Mouse (Mus musculus) 3T3-L1 (cell line): ENCODE data around the gene Gm21992.

ENCODE experiments used
- DNase-seq: peaks from one replicate; pipeline ENCODE4 v3.0.0-alpha.2; 2015; ENCODE audit warnings: low read depth, low spot score

The Gm21992 gene

DNA sequence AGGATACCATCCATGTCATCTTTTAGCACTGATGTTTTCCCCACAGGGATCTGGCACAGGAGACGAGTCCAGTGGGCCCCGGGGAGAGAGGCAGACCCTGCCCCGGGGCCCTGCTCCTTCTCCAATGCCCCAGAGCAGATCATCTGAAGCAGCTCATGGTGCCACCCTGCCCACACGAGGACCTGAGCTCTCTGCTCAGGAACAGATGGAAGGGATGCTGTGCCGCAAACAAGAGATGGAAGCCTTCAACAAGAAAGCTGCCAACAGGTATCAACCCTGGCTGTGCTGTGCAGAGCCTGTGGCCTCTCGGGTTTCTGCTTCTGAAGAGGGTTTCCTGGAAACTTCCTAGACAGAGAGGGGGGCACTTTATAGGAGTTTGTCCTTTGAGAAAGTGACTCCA, 61.4 kb downstream of the Gm21992 start:
- DNase-seq = no peak

DNA sequence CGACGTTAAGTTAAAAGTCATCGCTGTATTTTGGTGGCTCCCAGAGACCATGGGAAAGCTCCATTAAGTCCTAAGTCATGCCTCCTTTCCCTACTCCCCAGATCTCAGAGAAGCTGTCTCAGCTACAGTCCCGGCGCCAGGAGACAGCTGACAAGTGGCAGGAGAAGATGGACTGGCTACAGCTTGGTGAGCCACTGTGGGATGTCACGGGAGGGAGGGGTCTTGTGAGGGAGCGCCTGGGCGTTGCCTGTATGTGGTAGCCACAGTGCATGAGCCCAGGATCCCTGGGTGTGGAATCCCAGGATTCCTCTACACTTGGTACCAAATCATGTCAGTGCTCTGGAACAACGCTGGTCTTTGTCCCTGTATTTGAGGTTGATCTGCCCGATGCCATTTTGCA, 62.9 kb downstream of the Gm21992 start:
- DNase-seq = no peak

DNA sequence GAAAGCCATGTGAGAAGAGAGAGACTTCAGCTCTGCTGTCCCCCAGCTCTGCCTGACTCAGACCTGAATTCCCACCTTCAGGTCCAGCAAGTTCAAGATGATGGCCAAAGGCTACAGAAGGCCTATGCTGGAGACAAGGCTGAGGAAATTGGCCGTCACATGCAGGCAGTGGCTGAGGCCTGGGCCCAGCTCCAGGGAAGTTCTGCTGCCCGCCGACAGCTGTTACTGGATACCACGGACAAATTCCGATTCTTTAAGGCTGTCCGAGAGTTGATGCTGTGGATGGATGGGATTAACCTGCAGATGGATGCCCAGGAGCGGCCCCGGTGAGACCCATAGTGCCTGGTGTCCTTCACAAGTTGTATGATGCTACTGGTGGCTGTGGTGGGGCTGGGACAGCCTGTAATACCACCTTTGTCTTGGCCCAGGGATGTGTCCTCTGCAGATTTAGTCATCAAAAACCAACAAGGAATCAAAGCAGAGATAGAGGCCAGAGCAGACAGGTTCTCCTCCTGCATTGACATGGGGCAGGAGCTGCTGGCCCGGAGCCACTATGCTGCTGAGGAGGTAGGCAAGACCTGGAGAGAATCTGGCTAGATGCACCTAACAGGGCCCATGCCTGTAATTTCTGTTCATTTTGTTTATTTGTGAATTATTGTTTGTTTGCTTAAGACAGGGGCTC, 63.6 kb downstream of the Gm21992 start:
- DNase-seq = no peak

DNA sequence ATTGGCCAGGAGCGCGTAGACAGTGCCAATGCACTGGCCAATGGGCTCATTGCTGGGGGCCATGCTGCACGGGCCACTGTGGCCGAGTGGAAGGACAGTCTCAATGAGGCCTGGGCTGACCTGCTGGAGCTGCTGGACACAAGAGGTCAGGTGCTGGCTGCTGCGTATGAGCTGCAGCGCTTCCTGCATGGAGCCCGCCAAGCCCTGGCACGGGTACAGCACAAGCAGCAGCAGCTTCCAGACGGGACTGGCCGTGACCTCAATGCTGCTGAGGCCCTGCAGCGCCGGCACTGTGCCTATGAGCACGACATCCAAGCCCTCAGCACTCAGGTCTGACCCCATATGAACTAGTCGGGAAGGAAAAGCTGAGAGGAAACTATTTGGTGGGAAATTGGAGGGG, 64.8 kb downstream of the Gm21992 start:
- DNase-seq = no peak

DNA sequence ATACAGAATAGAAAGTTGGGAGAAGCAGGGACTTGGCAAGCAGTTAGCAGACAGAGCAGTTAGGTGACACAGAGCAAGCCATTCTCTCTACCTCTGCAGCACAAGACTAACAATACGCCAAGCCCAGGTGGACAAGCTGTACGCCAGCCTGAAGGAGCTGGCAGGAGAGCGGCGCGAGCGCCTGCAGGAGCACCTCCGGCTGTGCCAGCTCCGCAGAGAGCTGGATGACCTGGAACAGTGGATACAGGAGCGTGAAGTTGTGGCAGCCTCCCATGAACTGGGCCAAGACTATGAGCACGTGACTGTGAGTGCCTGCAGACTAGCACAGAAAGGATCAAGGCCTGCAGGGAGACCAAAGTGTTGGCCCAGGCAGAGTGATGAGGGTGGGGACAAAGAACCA, 65.7 kb downstream of the Gm21992 start:
- no peak for DNase-seq

DNA sequence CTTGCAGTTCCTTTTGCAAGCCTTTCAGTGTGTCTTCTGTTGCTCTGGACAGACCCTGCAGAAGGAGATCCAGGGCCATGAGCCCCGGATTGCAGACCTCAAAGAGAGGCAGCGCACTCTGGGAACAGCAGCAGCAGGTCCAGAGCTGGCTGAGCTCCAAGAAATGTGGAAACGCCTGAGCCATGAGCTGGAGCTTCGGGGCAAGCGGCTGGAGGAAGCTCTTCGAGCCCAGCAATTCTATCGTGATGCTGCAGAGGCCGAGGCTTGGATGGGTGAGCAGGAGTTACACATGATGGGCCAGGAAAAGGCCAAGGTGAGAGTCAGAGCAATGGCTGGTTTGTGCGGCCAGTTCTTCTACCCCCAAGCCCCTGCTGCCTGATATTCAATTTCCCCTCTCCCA, 66.4 kb downstream of the Gm21992 start:
- peak; percentile 53 for DNase-seq

DNA sequence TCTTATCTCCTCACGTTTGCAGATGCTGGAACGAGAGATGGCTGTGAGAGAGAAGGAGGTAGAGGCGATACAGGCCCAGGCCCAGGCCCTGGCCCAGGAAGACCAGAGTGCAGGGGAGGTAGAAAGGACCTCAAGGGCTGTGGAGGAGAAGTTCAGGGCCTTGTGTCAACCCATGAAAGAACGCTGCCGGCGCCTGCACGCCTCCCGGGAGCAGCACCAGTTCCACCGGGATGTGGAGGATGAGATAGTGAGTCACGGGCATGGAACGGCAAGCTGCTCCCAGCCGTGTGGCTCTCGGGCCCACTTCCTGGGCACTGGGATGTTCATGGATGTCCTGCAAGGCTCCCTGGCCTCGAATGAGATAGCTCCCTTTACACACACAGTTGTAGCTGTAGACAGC, 67.4 kb downstream of the Gm21992 start:
- no peak for DNase-seq

DNA sequence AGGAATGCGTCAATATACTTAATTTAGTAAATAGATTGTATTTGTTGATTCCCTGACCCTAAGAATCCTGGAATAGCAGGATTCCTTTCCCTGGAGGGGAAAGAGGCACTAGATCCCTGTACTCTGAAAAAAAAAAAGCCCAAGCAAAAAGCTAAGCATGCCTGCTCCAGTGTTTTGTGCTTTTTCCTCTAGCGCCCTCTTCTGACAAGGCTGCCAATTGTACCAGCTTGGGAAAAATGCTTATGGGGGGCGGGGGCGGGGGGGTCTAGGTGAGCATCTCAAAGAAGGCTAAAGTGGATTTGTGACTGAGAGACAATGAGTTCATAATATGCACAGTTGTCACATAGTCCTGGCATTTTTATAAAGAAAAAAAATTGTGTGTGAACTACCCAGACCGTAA, 67.9 kb downstream of the Gm21992 start:
- peak; percentile 71 for DNase-seq

DNA sequence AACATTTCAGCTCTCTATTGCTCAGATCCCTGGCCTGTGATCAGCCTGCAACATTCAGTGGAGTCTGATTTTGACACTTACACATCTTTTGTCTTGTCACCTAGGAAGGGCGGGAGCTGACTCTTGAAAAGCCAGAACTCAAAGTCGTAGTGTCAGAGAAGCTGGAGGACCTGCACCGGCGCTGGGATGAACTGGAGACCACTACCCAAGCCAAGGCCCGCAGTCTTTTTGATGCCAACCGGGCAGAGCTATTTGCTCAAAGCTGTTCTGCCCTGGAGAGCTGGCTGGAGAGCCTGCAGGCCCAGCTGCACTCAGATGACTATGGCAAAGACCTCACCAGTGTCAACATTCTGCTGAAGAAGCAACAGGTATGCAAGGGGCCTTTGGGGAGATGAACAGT, 69.2 kb downstream of the Gm21992 start:
- no peak for DNase-seq

DNA sequence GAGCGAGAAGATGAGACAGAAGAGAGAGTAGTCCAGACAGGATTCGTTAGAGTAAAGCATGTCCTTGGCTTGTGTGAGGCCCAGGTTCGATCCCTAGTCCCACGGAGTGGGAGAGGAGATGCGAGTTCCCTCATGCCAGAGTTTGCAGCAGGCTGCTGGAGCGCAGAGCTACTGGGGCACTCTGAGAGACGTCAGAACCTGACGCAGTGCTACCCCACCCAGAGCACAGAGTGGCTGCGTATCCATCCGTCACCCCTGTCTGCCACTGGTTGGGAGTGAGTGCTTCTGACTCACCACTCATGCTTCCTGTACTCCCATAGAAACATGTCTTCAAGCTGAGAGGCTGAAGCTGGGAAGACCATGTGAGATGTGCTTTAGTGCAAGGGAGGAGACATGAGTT, 69.9 kb downstream of the Gm21992 start:
- DNase-seq = peak; percentile 61

DNA sequence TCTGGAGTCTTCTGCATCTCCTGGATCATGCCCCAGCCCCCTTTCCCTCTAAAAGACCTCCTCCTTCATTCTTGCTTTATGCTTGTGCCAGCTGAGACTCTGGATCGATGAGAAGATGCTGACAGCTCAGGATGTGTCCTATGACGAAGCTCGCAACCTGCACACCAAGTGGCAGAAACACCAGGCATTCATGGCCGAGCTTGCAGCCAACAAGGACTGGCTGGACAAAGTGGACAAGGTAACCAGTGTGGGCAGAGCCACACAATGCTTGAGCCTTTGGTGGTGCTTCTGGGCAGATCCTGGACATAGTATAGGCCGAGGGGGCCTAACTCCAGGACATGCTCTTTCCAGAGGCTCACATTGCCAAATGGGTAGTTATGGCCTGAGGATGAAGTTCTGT, 71.7 kb downstream of the Gm21992 start:
- DNase-seq = no peak

DNA sequence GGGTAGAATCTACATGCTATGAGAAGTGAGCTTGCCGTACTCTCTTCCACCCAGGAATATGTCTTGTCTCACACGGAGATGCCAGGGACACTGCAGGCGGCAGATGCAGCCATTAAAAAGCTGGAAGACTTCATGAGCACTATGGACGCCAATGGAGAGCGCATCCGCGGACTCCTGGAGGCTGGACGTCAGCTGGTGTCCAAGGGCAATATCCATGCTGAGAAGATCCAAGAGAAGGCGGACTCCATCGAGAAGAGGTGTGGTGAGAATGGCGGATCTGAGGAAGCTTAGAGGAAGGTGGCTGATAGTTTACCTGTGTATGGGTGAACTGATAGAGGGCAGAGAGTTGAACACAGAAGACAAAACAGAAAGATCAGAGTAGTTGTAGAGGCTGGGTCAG, 72.4 kb downstream of the Gm21992 start:
- no peak for DNase-seq

DNA sequence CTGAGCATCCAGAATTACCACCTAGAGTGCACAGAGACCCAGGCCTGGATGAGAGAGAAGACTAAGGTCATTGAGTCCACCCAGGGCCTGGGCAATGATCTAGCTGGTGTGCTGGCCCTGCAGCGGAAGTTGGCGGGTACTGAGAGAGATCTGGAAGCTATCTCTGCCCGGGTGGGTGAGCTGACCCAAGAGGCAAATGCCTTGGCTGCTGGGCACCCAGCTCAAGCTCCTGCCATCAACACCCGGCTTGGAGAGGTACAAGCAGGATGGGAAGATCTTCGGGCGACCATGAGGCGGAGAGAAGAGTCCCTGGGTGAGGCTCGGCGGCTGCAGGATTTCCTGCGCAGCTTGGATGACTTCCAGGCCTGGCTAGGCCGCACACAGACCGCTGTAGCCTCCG, 73.5 kb downstream of the Gm21992 start:
- DNase-seq = no peak

DNA sequence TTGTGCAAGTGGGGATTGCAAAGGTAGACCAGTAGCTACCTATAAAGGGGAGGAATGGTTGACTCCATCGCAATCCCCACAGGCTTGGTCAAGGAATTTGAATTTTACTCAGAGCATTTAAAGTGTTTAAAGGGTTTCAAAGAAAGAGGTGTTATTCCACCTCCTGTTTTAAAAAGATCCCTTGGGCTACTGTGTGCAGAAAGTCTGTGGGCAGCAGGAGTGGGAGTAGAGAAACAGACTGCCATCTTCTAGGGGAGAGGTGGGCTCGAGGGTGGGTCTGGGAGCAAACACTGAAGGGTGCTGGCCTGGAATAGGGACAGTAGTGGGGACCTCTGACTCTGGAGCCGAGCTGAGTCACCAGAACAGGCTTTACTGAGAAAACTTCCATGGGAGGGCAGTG, 78.4 kb downstream of the Gm21992 start:
- DNase-seq = no peak

DNA sequence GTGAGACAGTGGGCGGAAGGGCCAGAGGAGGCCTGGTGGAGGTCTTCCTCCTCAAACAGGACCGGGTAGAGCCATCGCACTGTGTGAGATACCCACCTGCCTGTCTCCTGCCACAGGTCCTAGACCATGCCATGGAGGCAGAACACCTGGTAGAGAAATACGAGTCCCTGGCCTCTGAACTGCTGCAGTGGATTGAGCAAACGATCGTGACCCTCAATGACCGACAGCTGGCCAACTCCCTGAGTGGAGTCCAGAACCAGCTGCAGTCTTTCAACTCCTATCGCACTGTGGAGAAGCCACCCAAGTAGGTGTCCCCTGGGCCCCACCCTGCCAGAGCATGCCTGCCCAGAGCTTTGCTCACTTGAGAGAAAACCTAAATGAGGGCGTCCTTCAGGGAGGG, 82.2 kb downstream of the Gm21992 start:
- DNase-seq = no peak

DNA sequence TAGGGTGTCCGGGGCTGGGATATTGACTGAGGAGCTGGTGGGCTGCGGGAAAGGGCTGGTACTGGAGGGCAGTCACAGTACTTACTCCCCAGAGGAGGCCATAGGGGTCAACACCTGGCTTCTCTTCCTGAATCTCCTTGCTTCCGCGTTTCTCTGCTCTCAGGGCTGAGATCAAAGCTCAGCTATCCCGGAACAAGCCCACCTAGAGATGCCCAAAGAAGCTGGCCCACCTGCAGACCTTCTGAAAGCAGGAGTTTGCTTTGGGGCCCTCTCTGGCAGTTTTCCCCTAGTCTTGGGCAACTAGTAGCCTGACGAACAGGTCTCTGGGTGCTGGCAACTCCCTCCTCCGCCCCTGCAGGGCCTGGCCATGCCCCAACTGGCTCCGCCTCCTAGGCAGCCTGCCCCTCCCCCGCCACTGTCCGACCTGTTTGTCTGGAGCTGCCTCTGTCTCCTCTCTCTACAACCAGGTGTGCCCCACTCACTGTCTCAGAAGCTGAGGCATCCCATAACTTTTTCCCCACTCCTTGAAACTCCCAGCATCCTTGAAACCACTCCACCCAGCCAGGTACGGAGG, 90.7 kb downstream of the Gm21992 start:
- no peak for DNase-seq

DNA sequence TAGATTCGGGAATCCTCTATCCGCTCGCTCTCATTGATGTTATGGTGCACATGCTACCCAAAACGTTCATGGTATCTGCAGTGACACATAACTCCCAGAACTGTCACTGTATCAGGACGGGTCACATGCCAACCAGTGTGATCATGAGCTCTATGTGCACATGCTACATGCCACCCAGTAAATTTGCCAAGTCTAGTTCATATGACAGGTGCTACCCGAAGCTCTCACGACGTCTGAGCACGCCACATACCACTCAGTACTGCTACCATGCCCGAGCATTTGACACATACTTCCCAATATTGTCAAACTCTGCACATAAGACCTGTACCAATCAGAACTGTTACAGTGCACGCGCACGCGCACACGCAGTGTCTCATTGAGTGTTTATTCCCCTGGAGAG, 91.3 kb downstream of the Gm21992 start:
- DNase-seq = no peak

DNA sequence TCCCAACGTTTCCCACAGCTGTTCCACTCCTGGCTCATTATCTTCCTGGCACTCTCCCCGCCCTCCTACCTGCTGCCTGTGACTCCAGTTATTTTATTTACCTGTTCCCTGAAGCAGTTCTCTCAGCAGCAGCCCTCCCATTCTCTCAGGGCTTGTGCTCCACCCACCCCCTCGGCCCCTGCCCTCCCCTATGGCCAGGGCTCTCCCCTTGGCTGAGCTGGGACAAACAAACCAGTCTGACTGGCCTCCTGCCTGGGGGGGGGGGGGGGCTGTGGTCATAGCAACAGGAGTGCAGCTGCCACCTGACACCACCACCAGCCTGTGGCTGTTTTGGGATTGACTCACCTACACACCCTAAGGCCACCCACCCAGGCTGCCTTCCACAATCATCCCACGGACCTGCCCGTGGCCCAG, 92.1 kb downstream of the Gm21992 start:
- DNase-seq = peak; percentile 74

DNA sequence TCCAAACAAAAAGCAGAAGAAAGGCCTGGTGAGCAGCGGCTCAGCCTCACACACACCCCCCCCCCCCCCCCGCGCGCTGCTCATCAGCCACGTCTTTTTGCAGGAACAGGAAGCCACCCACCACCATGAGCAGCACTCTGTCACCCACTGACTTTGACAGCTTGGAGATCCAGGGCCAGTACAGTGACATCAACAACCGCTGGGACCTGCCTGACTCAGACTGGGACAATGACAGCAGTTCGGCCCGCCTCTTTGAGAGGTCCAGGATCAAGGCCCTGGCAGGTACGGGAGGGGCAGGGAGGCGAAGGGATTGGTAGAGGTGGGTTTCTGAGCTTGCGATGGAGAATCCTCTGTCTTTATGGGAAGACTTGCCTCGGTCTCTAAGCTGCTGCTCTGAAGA, 92.7 kb downstream of the Gm21992 start:
- DNase-seq = no peak

DNA sequence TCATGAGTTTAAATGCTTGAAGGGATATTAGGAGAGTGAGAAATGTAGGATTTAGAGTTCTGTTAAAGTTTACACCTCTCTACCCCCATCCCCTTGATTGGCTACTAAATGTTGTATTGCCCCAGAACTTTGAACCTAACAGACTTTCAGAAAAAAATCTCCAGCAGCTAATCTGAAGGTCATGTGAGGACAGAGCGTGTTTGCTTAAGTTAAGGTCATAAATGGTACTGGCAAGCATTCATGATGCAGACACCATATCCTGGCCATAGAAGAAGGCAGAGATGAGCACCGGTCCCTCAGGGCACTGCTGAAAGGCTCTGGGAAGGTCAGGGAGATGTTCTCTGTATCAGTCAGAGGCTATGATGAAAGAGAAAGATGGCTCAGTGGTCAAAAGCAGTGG, 94.1 kb downstream of the Gm21992 start:
- no peak for DNase-seq

DNA sequence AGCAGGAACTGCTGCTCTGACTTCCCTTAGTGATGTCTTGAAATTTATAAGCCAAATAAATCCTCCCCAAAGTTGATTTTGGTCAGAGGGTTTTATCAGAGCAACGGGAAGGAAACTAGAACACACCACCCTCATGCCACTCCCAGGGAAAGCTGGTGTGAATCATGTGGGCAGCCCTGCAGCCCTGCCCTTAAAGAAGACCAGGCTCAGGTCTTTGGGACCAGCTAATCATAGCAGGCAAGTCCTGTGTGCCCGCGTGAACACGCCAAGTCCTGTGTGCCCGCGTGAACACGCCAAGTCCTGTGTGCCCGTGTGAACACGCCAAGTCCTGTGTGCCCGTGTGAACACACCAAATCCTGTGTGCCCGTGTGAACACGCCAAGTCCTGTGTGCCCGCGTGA, 94.7 kb downstream of the Gm21992 start:
- DNase-seq = no peak

DNA sequence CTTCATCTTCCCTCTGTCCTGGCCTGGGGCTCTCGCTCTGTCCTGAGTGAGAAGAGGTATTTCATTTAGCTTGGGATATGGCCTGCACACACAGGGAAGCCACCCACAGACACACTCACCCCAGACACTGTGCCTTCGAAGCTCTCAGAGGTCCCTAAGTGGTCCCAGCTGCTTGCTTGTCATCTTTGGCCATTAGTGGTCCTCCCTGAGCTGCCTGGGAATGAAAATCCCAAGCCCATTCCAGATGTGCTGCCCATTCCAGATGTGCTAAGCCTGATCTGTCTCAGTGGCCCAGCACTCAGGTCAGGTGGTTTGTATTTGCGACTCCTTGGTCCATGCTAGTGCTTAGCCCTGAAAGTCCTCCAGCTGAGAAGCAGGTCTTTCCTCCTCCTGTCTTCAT, 97.5 kb downstream of the Gm21992 start:
- no peak for DNase-seq

DNA sequence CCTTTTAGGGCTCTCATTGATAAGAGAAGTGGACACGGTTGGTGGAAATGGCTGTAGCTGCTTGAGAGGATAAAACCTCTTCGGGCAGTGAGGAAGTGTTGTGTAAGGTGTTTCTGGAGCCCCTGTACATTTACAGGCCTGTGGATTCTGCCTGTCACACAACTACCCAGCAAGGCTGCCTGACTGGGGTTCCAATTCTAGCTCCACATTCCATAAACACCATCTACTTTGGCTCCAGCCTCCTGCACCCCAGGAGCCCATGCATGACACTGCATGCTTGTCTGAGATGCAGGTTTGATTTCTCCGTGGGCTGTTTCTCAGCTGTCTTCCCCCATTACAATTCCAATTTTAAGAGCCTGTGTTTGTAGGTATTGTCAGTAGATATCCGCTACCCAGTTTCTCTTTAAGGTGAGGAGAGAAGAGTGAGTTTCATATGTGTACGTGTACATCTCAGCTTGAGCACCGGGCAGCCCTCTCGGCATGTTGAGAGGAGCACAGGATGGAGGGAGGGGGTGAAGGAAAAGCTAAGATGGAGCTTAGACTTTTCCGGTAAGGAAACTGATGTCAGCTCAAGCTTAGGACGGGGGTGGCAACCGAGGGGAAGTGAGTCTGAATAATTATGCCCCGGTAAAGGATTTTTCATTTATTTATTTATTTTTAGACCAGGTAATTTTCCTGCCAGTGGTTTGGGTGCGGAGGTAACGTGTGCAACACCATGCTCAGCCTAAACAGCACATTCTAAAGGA, 98.5 kb downstream of the Gm21992 start:
- DNase-seq = no peak
